Mouse (Mus musculus) thymus, postnatal 36 days (tissue): ENCODE measurements around the gene Ccdc189.
A peak's percentile ranks its signal among the peaks of the same experiment; 100 is the strongest.

Source experiments
- DNase-seq, 2 experiments: peaks; one replicate each; pipeline ENCODE4 v3.0.0; 2022; ENCODE audit warnings: mixed read lengths in 2 of 2

Ccdc189 gene

DNA sequence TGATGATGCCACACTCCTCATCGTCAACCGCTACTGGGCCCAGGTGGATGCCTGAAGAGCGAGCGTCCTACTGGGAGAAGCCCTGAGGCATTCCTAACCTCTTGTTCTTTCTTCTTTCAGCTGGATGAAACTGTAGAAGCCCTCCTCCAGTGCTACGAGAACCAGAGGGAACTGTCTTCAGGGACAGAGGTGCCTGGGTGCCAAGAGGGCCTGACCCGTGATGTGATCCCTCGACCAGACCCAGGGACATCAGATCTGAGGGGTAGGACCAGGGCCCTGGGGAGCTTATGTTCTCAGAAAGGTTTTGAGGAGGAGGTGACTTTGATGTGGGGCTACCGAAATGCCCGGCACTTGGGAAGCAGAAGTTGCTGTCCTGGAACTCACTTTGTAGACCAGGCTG is 1.2 kb upstream of the Ccdc189 start:
- no peak for DNase-seq

DNA sequence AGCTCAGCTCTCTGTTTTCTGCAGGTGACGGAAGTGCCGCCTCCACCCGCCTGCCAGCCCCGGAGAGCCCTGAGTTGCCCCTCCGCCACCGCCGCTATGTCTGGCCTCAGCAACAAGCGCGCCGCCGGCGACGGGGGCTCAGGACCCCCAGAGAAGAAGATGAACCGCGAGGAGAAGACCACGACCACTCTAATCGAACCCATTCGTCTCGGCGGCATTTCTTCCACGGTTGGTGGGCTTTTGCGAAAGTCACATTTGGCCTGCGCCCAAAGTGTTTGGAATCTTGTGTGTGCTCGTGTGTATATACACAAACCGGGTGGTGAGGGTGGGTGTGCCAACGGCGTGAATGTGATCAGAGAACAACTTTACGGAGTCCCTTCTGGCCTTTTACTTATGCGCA is 506 bp upstream of the Ccdc189 start:
- no peak for DNase-seq

DNA sequence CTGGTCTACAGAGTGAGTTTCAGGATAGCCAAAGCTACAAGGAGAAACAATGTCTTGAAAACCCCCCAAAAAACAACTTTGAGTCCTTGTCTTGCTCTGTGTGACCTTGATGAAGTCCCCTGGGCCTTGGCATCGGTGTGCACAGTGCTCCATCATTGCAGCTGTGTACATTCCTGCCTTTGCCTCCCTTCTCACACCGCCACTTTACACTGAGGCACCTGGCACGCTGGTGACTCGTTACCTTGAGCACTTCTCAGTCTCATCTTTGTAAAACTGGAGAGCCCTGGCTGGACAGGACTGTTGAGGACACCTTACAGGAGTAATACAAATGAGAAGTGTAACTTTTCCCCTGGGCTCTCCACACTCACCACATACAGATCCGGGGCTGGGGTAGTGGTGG is 1.2 kb downstream of the Ccdc189 start:
- no peak for DNase-seq

DNA sequence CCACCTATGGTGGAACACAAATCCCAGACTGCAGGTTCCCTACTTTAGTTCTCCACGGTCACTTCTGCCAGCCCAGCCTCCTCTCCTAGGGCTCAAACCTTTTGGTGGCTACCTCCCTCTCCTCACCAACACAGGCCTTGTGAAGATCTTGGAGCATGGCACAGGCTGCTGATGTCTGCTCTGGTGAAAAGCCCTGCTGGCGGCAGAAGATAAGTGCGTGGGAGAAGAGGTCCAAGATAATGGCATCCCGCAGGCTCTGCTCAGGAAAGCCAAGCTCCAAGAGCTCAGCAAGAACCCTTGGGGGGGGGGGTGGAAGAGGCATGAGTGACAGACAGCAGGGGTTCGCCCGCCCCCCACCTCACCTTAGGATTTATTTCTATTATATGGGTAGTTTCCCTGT is 2.2 kb downstream of the Ccdc189 start:
- no peak for DNase-seq

DNA sequence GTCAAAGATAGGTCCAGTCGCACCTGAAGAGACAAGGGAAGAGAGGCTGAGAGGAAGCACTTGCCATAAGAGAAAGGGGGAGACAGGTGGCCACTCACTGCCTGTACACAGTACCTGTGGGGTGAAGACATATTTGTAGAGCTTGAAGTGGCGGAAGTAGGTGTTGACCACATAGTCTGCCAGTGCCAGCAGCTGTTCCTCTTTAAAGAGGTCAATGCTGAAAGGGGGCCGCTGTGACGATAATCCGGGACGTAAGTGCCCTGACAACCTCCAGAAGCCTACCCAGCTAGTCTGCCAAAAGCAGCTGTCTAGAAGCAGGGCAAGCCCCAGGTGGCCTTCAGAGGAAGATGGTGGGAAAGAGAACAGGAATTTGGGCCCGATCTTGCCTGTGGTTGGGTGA is 3.4 kb downstream of the Ccdc189 start:
- DNase-seq = no peak

DNA sequence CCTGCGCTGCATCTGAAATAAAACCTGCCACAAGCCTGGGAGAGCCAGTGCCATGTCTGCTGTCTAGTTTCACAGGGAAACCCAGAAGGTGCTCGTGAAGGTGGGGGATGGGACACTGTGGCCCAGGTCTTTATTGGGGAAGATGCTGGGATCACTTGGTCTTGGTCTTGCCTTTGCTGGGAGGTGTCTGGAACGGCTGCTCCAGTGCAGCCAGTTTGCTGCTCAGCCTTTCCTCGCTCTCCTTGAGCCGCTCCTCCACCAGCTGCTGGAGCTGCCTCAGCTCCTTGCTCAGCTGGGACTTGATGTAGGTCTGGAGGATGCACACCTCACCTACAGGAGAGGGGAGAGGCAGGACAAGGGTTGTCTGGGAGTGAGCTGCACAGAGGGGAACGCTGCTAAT is 5.1 kb downstream of the Ccdc189 start:
- no peak for DNase-seq

DNA sequence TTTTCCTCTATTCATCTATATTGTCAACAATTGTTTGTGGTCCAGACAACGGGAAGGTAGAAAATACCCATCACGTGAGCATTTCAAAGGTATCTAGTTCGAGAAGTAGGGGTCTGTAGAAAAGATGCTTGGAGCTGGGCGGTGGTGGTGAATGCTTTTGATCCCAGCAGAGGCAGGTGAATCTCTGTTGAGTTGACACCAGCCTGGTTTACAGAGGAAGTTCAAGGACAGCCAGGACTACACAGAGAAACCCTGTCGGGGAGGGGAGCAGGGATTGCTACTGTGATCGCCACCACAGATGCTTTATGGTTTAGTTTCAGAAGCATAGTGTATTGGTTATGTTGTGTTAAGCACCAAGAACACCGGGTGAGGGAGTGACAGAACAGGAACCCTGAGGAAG is 14.3 kb downstream of the Ccdc189 start:
- DNase-seq = no peak

DNA sequence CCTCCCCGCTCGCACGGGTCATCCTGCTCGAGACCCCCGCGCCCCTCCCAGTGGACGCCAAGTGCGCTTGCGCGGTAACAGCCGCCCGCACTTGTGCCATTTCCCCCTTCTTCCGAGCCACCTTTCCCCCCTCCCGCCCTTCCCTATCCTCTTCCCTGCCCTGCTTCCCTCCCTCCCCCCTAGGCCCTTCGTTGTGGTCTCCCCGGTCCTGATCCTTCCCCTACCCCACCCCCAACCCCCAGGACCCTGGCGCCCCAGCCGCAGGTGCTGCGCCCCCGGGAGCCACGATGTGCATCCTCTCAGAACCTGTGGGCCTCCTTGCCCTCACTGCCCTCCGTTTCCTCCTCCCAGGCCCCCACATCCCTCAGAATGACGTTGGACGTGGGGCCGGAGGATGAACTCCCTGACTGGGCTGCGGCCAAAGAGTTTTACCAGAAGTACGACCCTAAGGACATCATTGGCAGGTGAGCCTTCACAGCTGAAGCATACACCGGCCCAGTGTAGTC is 14.8 kb downstream of the Ccdc189 start:
- no peak for DNase-seq

DNA sequence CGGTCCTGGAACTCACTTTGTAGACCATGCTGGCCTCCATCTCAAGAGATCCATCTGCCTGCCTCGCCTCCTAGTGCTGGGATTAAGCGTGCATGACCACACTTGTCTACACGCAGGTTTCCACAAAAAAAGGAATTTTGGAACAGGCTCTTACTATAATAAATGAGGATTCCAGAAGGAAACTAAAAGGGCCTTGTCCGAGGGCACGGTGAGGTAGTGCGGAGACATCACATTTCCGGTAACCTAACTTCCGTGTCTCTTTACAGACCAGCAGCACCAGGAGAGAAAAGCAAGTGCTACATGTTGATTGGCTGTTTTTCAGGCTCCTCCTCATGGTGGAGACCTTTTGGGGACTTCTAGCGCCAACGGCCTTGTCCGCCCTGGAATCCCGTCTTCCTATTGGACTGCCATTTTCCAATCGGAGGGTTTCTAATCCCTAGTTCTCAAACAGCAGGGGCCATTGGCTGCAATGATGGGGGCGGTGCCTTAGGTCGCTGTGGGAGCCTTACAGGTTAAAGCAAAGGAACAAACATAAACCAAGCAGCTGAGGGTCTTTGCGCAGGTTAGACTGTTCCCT is 15.4 kb downstream of the Ccdc189 start, which contains the start of gene Phkg2:
Gene Phkg2, plus strand, starts transcription at position 446 of the 577 bp plus-strand sequence.
- DNase-seq = peak; percentile 80 to 91

DNA sequence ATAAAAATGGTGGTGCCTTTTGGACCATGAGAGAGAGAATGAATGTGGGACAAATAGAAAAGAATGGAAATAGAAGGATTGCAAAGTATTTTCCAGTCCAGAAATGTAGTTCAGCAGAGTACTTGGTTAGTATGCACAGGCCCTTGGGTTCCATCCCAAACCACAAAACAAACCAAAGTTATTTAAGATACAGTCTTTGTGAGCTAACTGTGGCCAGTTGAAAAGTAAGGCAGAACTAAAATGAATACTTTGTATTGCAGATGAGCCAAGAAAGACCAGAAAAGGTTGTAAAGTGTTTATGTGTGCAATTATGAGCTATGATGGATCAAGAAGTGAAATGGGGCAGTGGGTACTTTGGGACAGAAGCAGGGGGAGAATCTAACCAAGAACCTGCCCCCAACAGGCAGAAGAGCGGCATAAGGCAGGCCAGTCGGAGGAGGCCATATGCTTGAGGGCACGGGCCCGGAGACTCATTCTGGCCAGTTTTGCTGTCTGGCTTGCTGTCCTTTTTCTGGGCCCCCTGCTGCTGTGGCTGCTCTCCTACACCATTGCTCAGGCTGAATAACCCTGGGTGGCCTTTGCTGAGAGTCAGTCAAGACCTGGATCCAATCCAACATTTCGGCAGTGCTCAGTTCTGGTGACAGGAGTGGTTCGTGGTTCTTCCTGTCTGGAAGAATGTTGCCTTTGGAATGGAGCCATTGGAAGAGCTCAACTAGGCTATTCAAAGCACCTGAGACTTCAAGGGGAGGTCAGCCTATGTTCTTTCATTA is 23.8 kb downstream of the Ccdc189 start:
- DNase-seq = no peak

DNA sequence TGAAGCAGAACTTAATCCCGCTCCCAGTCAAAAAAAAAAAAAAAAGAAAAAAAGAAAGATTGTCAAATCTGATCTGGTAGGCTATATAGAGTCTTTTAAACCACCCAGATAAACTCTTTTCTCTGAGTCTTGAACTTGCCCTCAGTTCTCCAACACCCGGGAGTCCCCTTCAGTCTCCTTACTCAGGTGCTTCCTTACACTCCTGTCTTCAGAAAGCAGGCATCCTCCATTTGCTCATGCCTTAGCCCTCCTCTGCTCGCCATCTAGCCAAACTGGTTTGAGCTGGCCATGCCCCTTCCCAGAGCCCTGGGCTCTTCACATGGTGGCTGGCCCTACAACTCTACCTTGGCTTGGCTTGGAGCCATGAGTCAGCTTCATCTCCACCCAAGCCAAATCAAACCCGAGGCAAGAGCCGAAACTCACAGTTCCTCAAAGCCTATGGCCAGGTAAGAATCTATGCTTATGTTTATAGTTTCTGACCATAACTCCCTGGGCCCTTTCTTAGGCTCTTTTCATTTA is 27.0 kb downstream of the Ccdc189 start, which contains the start of gene Tmem265:
Gene Tmem265, plus strand, starts transcription at position 51 of the 519 bp plus-strand sequence.
- DNase-seq = no peak

DNA sequence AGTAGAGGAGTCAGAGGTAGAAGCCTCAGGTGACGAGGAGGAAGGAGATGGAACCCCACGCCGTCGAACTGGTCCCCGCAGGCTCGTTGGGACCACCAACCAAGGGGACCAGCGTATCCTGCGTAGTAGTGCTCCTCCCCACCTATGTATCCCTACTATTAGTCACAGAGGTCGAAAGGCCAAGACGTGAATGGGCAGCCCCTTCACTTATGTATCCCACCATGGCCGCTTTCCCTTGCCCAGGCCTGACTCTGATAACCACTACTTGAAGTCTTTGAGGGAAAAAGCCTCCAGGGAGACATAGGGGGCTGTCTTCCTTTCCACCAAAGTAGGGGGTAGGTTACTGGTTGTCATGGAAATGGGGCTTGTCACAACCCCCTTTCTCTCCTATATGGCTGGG is 27.8 kb downstream of the Ccdc189 start:
- DNase-seq = no peak

DNA sequence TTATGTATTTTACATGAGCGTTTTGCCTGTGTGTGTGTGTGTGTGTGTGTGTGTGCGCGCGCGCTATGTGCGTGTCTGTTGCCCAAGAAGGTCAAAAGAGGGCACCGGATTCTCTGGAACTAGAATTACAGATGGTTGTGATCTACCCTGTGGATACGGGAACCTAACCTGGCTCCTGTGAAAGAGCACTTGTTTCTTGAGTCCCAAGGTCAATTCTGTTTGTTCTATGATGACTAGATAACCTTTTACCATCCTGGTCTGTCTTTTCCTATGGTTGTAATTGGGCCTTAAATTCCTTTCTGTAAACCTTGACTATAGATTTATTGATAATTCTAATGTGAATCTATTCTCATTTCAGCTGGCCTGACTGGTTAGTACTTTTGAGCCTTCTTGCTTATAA is 36.8 kb downstream of the Ccdc189 start:
- no peak for DNase-seq

DNA sequence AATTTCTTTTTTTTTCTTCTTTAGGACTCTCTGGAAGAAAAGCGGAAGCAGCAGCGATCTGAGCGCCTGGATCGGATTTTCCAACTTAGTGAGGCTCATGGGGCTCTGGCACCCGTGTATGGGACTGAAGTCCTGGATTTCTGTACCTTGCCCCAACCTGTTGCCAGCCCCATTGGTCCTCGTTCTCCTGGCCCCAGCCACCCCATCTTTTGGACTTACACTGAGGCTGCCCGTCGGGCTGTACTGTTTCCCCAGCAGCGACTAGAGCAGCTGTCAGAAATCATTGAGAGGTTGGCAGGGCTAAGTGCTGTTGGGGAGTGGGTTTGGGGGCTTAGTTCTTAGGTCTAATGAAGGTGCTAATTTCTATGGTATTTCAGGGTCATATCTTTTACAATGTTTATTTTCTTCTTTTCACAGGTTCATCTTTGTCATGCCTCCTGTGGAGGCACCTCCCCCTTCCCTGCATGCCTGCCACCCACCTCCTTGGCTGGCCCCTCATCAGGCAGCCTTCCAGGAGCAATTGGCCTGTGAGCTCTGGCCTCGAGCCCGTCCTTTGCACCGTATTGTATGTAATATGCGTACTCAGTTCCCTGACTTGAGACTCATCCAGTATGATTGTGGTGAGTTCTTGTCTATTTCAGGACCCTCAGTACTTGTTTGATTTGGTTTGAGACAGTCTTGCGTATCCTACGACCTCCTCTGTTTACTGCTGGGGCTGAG is 39.1 kb downstream of the Ccdc189 start:
- DNase-seq = no peak

DNA sequence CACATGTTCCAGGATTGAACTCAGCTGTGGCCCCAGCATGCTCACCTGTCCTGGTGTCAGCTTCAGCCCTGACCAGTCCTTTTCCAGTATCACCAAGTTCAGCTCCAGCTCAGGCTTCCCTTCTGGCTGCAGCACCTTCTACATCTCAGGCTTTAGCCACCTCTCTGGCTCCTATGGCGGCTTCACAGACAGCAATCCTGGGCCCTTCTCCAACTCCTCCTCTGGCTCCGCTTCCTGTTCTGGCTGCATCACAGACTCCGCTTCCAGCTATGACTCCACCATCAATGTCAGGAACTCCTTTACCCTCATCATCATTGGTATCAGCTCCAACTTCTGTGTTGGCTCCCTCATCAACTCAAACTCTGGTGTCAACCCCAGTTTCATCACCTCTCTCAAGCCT is 46.7 kb downstream of the Ccdc189 start:
- DNase-seq = no peak
